Mouse (Mus musculus): ENCODE measurements at regions not wholly inside any gene's neighbourhood (a gene's known extent, or its start where the extent isn't known, plus 50 kb on each side); places are given as distances from the start of the nearest gene placed in this dataset.

- TF ChIP-seq CTCF (IDR thresholded peaks at IDR 0.05) (no peak), EP300 (IDR thresholded peaks at IDR 0.05; ENCODE audit: insufficient read depth, low read depth, low read length) (no peak), POLR2A (IDR thresholded peaks at IDR 0.05; ENCODE audit: insufficient read depth, low read depth, low read length) (no peak)
Observed at GRCm38 (mm10) chr10:111077632-111078031, 67.7 kb upstream of the Zdhhc17 start.
